Mouse (Mus musculus): ENCODE measurements around the gene Acod1. TPM values are rescaled to one million over a fixed set of nuclear protein-coding genes. Genes with fewer than 3 reads are reported as not detected.

The Acod1 gene
- total and polyA plus RNA-seq, 3 experiments, result 0.08 TPM; not detected in 2

DNA sequence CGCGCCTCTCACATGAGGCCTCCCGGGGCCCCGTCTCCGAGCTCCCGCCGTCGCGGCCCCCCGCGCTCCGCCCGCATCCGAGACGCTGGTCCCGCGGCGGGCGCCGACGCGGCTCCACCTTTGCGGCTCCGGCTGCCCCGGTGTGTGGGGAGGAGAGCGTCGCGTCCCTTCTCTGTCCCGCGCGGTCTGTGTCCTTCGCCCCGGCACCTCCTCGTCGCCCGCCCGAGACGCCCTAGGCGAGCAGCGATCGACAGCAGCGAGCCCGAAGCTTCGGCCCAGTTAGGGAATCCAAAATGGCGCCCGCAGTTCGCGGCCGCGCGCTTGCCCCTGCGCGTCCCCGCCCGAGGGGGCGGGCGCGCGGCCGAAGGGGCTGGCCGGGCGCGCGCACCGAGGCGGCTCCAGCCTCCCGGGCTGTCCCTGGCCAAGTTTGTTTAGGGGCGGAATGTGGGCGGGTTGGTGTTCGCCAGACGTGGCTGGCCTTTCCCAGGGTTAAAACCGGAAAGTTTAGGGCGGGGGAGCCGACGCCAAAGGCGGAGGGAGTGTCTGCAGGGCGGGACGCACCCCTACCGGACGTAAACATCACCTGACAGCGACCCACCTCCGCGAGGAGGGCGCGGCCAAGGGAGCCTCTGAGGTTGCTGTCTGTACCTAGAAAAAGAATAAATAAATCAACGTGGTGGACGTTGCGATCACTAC is 52.6 kb downstream of the Acod1 start, which contains the start of gene Fbxl3:
Gene Fbxl3 (minus strand): TSS at position 329 of the 696 bp plus-strand sequence.
- peak; percentile 93 to 97 for DNase-seq
- Histone ChIP-seq H3K4me3 (peak within 1 kb of the TSS; percentile 99), H3K9ac (ENCODE audit: low read depth, low read length) (peak within 1 kb of the TSS; percentile 97), H3K79me2 (replicated peaks; ENCODE audit: control insufficient read depth, insufficient read depth, low read length) (peaks cover 16% of the 10 kb centered on the region), H3K4me1 (ENCODE audit: control insufficient read depth, insufficient read depth, low read length) (peaks cover 16% of the 10 kb centered on the region), H3K36me3 (ENCODE audit: control insufficient read depth, insufficient read depth, low read length) (peaks cover 28% of the 10 kb centered on the region), H3K27me3 (ENCODE audit: control insufficient read depth, insufficient read depth, low read length) (no peaks in the 10 kb centered on the region), H3K27ac (peak within 1 kb of the TSS; percentile 100)
- intact Hi-C loops (cut with DNase I), result loop anchor here (1.0 to 10.0 kb wide), 2 partner anchors 29 to 245 kb away; partner anchors contain the start of genes Cln5 and Mycbp2
- under 1% methylated on average over 85 of the region's 88 CpGs for WGBS
- no peak for TF ChIP-seq CTCF (IDR thresholded peaks at IDR 0.05)
- TF ChIP-seq POLR2A (IDR thresholded peaks at IDR 0.05; ENCODE audit: insufficient read depth, low read depth, low read length), result peak; percentile 62
- TF ChIP-seq EP300 (IDR thresholded peaks at IDR 0.05; ENCODE audit: insufficient read depth, low read depth, low read length), result peak; percentile 83; the same call in 1 of the 2 replicates

DNA sequence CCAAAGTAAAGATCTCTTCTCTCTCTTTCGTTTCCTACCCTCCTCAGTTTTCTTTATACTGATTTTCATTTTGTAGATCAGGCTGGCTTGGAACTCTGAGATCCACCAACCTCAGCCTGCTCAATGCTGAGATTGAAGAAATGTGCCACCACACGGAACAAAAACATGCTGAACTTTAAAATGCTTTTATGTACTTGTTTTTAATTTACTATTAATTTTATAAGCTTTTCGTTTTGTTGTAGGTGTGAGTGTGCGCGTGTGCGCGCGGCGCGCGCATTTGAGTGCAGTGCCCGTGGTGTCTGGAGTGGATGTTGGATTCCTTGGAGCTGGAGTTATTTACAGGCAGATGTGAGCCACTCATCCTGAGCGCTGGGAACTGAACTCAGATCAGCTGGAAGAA is 53.5 kb downstream of the Acod1 start:
- TF ChIP-seq EP300 (IDR thresholded peaks at IDR 0.05; ENCODE audit: insufficient read depth, low read depth, low read length) (no peak), POLR2A (IDR thresholded peaks at IDR 0.05; ENCODE audit: insufficient read depth, low read depth, low read length) (no peak), CTCF (IDR thresholded peaks at IDR 0.05) (no peak)
- DNase-seq, result no peak
- H3K4me3 ChIP-seq, result peak overlapping the region; percentile 59
- H3K9ac ChIP-seq (ENCODE audit: low read depth, low read length), result no peak overlapping the region
- H3K36me3 ChIP-seq (ENCODE audit: control insufficient read depth, insufficient read depth, low read length), result peaks cover 20% of the 10 kb centered on the region
- H3K79me2 ChIP-seq (replicated peaks; ENCODE audit: control insufficient read depth, insufficient read depth, low read length), result peaks cover 10% of the 10 kb centered on the region
- peaks cover 11% of the 10 kb centered on the region for H3K4me1 ChIP-seq (ENCODE audit: control insufficient read depth, insufficient read depth, low read length)
- H3K27me3 ChIP-seq (ENCODE audit: control insufficient read depth, insufficient read depth, low read length), result no peaks in the 10 kb centered on the region
- H3K27ac ChIP-seq, result peak overlapping the region; percentile 100
- 84% methylated on average over 13 of the region's 13 CpGs for WGBS
- intact Hi-C loops (cut with DNase I), result no loop called here

DNA sequence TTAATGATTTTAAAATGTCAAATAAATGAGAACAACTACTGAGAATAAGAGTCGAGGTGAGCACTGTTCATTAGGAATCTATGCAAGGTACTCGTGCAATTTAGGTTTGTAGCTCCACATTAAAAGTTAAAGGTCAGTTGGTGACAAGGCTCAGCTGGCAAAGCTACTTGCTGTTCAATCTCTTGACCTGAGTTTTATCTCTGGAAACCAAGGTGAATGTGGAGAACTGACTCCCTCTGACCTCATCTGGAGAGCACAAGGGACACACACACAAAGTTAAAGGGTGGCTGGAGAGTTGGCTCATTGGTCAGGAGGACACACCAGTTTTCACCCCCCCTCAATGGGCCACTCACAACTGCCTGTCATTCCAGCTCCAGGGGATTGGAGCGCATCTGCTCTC is 54.4 kb downstream of the Acod1 start:
- H3K27me3 ChIP-seq (ENCODE audit: control insufficient read depth, insufficient read depth, low read length), result no peaks in the 10 kb centered on the region
- intact Hi-C loops (cut with DNase I), result no loop called here

DNA sequence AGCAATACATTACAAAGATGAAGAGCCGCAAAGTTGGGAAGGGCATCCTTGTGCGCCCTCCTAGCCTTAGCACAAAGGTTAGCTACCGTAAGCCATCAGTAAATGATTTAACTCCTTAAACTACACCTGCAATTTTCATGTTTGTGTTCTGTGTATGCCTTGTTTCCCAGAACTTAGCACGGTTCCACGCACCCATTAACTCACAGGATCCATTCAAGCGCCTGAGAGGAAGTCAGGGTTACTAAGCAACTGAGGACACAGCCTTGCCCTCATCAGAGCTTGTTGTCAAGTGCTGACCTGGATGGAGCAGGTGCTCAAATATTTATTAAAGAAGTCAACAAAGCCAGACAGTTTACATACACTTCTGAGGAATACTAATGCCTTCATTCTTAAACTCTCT is 55.5 kb downstream of the Acod1 start:
- TF ChIP-seq POLR2A (IDR thresholded peaks at IDR 0.05; ENCODE audit: insufficient read depth, low read depth, low read length), result no peak
- TF ChIP-seq EP300 (IDR thresholded peaks at IDR 0.05; ENCODE audit: insufficient read depth, low read depth, low read length), result no peak
- TF ChIP-seq CTCF (IDR thresholded peaks at IDR 0.05), result no peak
- intact Hi-C loops (cut with DNase I), result no loop called here
- DNase-seq, result no peak
- H3K9ac ChIP-seq (ENCODE audit: low read depth, low read length), result no peak overlapping the region
- no peak overlapping the region for H3K4me3 ChIP-seq
- no peak overlapping the region for H3K27ac ChIP-seq
- H3K36me3 ChIP-seq (ENCODE audit: control insufficient read depth, insufficient read depth, low read length), result peaks cover 6% of the 10 kb centered on the region
- 67% methylated on average over 6 of the region's 6 CpGs for WGBS
- peaks cover 2% of the 10 kb centered on the region for H3K4me1 ChIP-seq (ENCODE audit: control insufficient read depth, insufficient read depth, low read length)
- no peaks in the 10 kb centered on the region for H3K27me3 ChIP-seq (ENCODE audit: control insufficient read depth, insufficient read depth, low read length)
- peaks cover 4% of the 10 kb centered on the region; the same call in 1 of the 2 replicates for H3K79me2 ChIP-seq (replicated peaks; ENCODE audit: control insufficient read depth, insufficient read depth, low read length)

More for the DNA sequence above, 54.4 kb downstream of the Acod1 start:
- H3K27ac ChIP-seq, result no peak overlapping the region
- peaks cover 15% of the 10 kb centered on the region for H3K36me3 ChIP-seq (ENCODE audit: control insufficient read depth, insufficient read depth, low read length)
- 78% methylated on average over 3 of the region's 3 CpGs for WGBS
- no peak overlapping the region for H3K9ac ChIP-seq (ENCODE audit: low read depth, low read length)
- no peak overlapping the region for H3K4me3 ChIP-seq
- no peak for DNase-seq
- peaks cover 7% of the 10 kb centered on the region for H3K4me1 ChIP-seq (ENCODE audit: control insufficient read depth, insufficient read depth, low read length)
- TF ChIP-seq POLR2A (IDR thresholded peaks at IDR 0.05; ENCODE audit: insufficient read depth, low read depth, low read length) (no peak), CTCF (IDR thresholded peaks at IDR 0.05) (no peak), EP300 (IDR thresholded peaks at IDR 0.05; ENCODE audit: insufficient read depth, low read depth, low read length) (no peak)
- H3K79me2 ChIP-seq (replicated peaks; ENCODE audit: control insufficient read depth, insufficient read depth, low read length), result peaks cover 6% of the 10 kb centered on the region; the same call in 1 of the 2 replicates

DNA sequence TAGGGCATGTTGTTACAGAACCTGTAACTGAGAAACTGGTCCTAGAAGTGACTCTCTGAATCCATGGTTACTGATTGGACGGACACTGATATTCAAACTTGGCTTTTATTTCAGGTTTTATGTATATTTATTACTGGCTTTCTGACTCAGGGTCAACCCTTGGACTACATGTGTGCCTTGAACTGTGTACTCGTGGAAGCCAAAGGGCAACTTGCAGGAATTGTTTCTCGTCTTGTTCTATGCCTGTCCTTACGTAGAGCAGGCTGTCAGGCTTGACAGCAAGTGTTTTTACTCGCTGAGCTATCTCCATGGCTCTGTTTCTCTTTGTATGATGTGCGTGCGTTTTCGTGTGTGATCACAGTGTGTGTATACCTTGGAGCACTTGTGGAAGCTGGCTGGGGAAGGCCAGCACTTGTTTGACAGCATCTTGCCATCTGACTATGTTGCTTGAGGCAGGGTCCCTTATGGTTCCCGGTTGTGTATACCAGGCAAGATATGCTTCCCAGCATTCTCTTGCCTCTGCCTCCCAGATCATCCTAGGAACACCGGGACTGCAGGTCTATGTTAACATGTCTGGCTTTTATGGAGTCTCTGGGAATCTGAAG is 56.1 kb downstream of the Acod1 start:
- no peak overlapping the region for H3K4me3 ChIP-seq
- 80% methylated on average over 10 of the region's 10 CpGs for WGBS
- H3K27me3 ChIP-seq (ENCODE audit: control insufficient read depth, insufficient read depth, low read length), result no peaks in the 10 kb centered on the region
- H3K27ac ChIP-seq, result no peak overlapping the region
- DNase-seq, result no peak
- H3K79me2 ChIP-seq (replicated peaks; ENCODE audit: control insufficient read depth, insufficient read depth, low read length), result peaks cover 3% of the 10 kb centered on the region; the same call in 1 of the 2 replicates
- no peaks in the 10 kb centered on the region for H3K4me1 ChIP-seq (ENCODE audit: control insufficient read depth, insufficient read depth, low read length)
- TF ChIP-seq POLR2A (IDR thresholded peaks at IDR 0.05; ENCODE audit: insufficient read depth, low read depth, low read length) (no peak), EP300 (IDR thresholded peaks at IDR 0.05; ENCODE audit: insufficient read depth, low read depth, low read length) (no peak), CTCF (IDR thresholded peaks at IDR 0.05) (no peak)
- no peak overlapping the region for H3K9ac ChIP-seq (ENCODE audit: low read depth, low read length)
- H3K36me3 ChIP-seq (ENCODE audit: control insufficient read depth, insufficient read depth, low read length), result peaks cover 3% of the 10 kb centered on the region; the same call in 1 of the 2 replicates
- intact Hi-C loops (cut with DNase I), result no loop called here

Other genes starting within 250 kb of the Acod1 start
- gene Kctd12, start 64.3 kb upstream of the Acod1 start, total RNA-seq (2021), result 10 to 100 TPM; 18.1 to 22.3 TPM
- gene Kctd12, start 64.3 kb upstream of the Acod1 start, polyA plus RNA-seq (2012; rRNA removed), result 7.1 and 11.3 TPM in 2 replicates
- gene Cln5, start 23.2 kb downstream of the Acod1 start, total RNA-seq (2021), result 10 to 100 TPM; 19.1 to 20.3 TPM
- gene Cln5, start 23.2 kb downstream of the Acod1 start, polyA plus RNA-seq (2012; rRNA removed), result 12.7 and 23.9 TPM in 2 replicates
- gene Fbxl3, start 52.6 kb downstream of the Acod1 start, total RNA-seq (2021), result 10 to 100 TPM; 51.8 to 59.7 TPM
- gene Fbxl3, start 52.6 kb downstream of the Acod1 start, polyA plus RNA-seq (2012; rRNA removed), result 67.0 and 114 TPM in 2 replicates

All from heart, adult 2 months (tissue).